Mouse (Mus musculus) small intestine, adult 2 months (tissue): ENCODE measurements around the gene Gnaq.

Source experiments
- CTCF ChIP-seq: fragments of 200-500 bp; IDR thresholded peaks from 2 replicates; pipeline ENCODE4 v1.5.1; 2012; ENCODE audit warnings: low read depth, mild to moderate bottlenecking, control low read depth, inconsistent platforms, low read length, moderate library complexity, mixed read lengths; ENCODE audit not compliant: insufficient replicate concordance, insufficient read length; ENCODE audit errors: extremely low read depth
- POLR2A ChIP-seq: fragments of 200-500 bp; IDR thresholded peaks from 2 replicates; pipeline ENCODE4 v1.6.1; 2012; ENCODE audit warnings: low read depth, mild to moderate bottlenecking, control low read depth, inconsistent platforms, low read length, moderate library complexity

DNA sequence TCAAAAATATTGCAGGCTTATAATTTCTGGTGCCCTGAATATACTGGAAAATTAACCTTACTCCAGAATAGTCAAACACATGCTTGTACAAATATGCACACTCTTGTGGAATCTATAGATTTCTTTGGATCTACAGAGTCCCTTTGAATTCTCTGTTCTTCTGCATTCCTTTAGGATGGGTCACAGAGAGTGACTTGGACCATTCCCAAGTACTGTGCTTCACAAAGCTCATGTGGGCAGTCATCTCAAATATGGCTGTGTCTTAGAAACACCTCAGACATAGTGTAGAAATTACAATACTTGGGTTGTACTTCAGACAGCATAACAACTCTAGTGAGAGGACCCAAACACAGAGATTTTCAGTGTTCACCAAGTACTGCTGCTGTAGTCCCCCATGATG, 45.2 kb upstream of the Gnaq start:
- TF ChIP-seq CTCF: no peak
- TF ChIP-seq POLR2A: no peak
